Mouse (Mus musculus) cerebellum, adult 9-10 months (tissue): ENCODE measurements around the gene Cyp2b10.
"Not testable (repeated sequence)": the region's sequence is repeated elsewhere in the genome, so short reads cannot be mapped to it uniquely, and the experiment has no call there.

ENCODE experiments used
- DNase-seq: peaks from one replicate; pipeline ENCODE4 v3.0.0; 2022

The Cyp2b10 gene

DNA sequence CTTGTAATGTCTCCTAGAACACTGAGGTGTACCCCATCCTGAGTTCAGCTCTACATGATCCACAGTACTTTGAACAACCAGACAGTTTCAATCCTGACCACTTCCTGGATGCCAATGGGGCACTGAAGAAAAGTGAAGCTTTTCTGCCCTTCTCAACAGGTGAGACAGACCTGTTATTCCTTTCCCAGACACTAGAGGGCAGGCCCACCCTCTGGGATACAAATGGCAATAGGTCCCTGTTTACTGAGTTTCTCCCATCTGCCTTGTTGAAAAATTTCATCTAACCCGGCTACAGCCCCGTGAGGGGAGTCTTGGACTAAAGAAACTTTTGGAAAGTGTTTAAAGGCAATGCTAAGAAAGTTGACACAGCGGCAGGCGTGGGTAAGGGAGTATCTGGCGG lies 19.9 kb downstream of the Cyp2b10 start:
- not testable (repeated sequence) for DNase-seq

GRCm38 (mm10) chr7:25919467-25919866 lies 22.0 kb downstream of the Cyp2b10 start:
- DNase-seq: no peak

- DNase-seq: no peak
These were observed 47.9 kb downstream of the Cyp2b10 start for GRCm38 (mm10) chr7:25945274-25945673.
